Mouse (Mus musculus): ENCODE results near the gene Hdac5.
A peak's percentile ranks its signal among the peaks of the same experiment; 100 is the strongest.

DNA sequence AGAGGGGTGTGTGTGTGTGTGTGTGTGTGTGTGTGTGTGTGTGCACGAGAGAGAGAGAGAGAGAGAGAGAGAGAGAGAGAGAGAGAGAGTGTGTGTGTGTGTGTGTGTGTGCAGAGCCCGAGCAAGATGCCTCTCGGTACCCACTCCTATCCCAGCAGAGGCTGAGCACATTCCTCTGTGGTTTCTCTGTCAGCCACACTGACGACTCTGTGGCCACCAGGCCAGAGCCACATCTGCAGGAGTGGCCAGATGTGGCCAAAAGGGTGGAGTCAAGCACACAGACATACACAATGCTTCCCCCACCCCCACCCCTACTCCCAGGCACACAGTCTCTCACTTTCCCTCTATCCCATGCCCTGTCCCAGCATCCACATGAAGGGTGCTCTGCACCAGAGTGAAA, 21.1 kb downstream of the Hdac5 start:
- TF ChIP-seq CTCF (IDR thresholded peaks at IDR 0.05; ENCODE audit: low read depth, low read length) (no peak), TAL1 (conservative IDR thresholded peaks at IDR 0.05; ENCODE audit: low read depth, low read length) (0 out of 2 replicates have a peak, but pooled peaks have one; percentile 9), POLR2AphosphoS5 (IDR thresholded peaks at IDR 0.05; ENCODE audit: insufficient replicate concordance, low read depth, low read length) (no peak)

All from G1E (cell line).